Mouse (Mus musculus) ovary, adult 10 weeks (tissue): ENCODE data around the gene Cacna1d. TPM values are rescaled to one million over a fixed set of nuclear protein-coding genes. Genes with fewer than 3 reads are reported as not detected.

Experiments
- polyA plus RNA-seq: library from polyadenylated mRNA; stranded (reverse); fragments of 350-450 nt; fragmentation: Illumina TruSeq; extraction: RNeasy Lipid Tissue Mini Kit (QIAGEN cat#74804); gene quantifications from one replicate; pipeline ENCODE4 v1.2.3, GENCODE M21; 2014

The Cacna1d gene
- polyA plus RNA-seq = 12.2 TPM

GRCm38 (mm10) chr14:30491342-30491741 lies at the start of gene Cacna1d:
TSS of gene Cacna1d (minus strand) at chr14:30491455.

GRCm38 (mm10) chr14:30479361-30479948 lies 11.8 kb downstream of the Cacna1d start, which contains the start of gene Dcp1a:
TSS of gene Dcp1a (plus strand) at chr14:30479535.

GRCm38 (mm10) chr14:30008733-30009575 lies 482.3 kb downstream of the Cacna1d start, which contains the start of the genes Il17rb and Chdh:
TSS of gene Il17rb (minus strand) at chr14:30008896.
TSS of gene Chdh (plus strand) at chr14:30009023.

Other genes with a start within 250 kb of the Cacna1d start
- 18.4 TPM for gene Dcp1a, start 11.9 kb downstream of the Cacna1d start, polyA plus RNA-seq
- gene Tkt, start 56.9 kb upstream of the Cacna1d start, polyA plus RNA-seq = 1.0 TPM
- 33.5 TPM for gene Prkcd, start 134.8 kb upstream of the Cacna1d start, polyA plus RNA-seq
- gene Rft1, start 162.9 kb upstream of the Cacna1d start, polyA plus RNA-seq = 24.8 TPM
- gene Sfmbt1, start 223.4 kb upstream of the Cacna1d start, polyA plus RNA-seq = 23.0 TPM